Mouse (Mus musculus) CD8-positive naive resting alpha-beta T cell, adult 2 months (primary cell): Measurements from ENCODE around the gene Gpr68.

Experiments
- DNase-seq, 2 experiments: peaks; one replicate each; pipeline ENCODE4 v3.0.0; 2022; ENCODE audit warnings: low read depth in 2 of 2, low spot score in 2 of 2

Gene Gpr68

GRCm38 (mm10) chr12:100831629-100832325, 76.2 kb downstream of the Gpr68 start:
- DNase-seq: no peak

- no peak for DNase-seq
Observed at GRCm38 (mm10) chr12:100831021-100831420, 77.0 kb downstream of the Gpr68 start.
